Mouse (Mus musculus): ENCODE measurements around the gene Psmg4. TPM values are rescaled to one million over a fixed set of nuclear protein-coding genes. Genes with fewer than 3 reads are reported as not detected.
A peak's percentile ranks its signal among the peaks of the same experiment; 100 is the strongest.

Gene Psmg4
- total and polyA plus RNA-seq, 2 experiments = 44.0 to 60.9 TPM

GRCm38 (mm10) chr13:34192414-34193191 lies 29.8 kb downstream of the Psmg4 start:
- no peak for DNase-seq (ENCODE audit: extremely low read depth, low read depth, low spot score)
- H3K79me2 ChIP-seq (ENCODE audit: control insufficient read depth, insufficient read depth, low read length) = no peaks in the 10 kb centered on the region
- 77% methylated on average over 8 of the region's 8 CpGs for WGBS
- H3K36me3 ChIP-seq (ENCODE audit: control insufficient read depth, insufficient read depth, low read length) = peaks cover 58% of the 10 kb centered on the region
- H3K4me3 ChIP-seq (ENCODE audit: insufficient read depth, low read depth, low read length) = no peak overlapping the region
- no peaks in the 10 kb centered on the region for H3K4me1 ChIP-seq (ENCODE audit: control insufficient read depth, insufficient read depth, low read length)
- H3K9ac ChIP-seq (ENCODE audit: low read depth, low read length) = no peak overlapping the region
- no peaks in the 10 kb centered on the region for H3K27me3 ChIP-seq (ENCODE audit: control insufficient read depth, insufficient read depth, low read length)
- TF ChIP-seq POLR2A (IDR thresholded peaks at IDR 0.05; ENCODE audit: extremely low read depth, insufficient read depth, low read length) (no peak), CTCF (IDR thresholded peaks at IDR 0.05; ENCODE audit: low read depth, low read length) (peak; percentile 27; the same call in 1 of the 2 replicates)
- H3K27ac ChIP-seq (replicated peaks; ENCODE audit: insufficient read depth, low read depth, low read length) = no peak overlapping the region

- TF ChIP-seq POLR2A (IDR thresholded peaks at IDR 0.05; ENCODE audit: extremely low read depth, insufficient read depth, low read length) = no peak
- no peak for TF ChIP-seq CTCF (IDR thresholded peaks at IDR 0.05; ENCODE audit: low read depth, low read length)
Observed at GRCm38 (mm10) chr13:34193384-34193783, 30.6 kb downstream of the Psmg4 start.

GRCm38 (mm10) chr13:34195676-34196075 lies 32.9 kb downstream of the Psmg4 start:
- TF ChIP-seq POLR2A (IDR thresholded peaks at IDR 0.05; ENCODE audit: extremely low read depth, insufficient read depth, low read length) (no peak), CTCF (IDR thresholded peaks at IDR 0.05; ENCODE audit: low read depth, low read length) (no peak)
- Histone ChIP-seq H3K27ac (replicated peaks; ENCODE audit: insufficient read depth, low read depth, low read length) (no peak overlapping the region), H3K79me2 (ENCODE audit: control insufficient read depth, insufficient read depth, low read length) (no peaks in the 10 kb centered on the region), H3K9ac (ENCODE audit: low read depth, low read length) (no peak overlapping the region), H3K4me1 (ENCODE audit: control insufficient read depth, insufficient read depth, low read length) (no peaks in the 10 kb centered on the region), H3K27me3 (ENCODE audit: control insufficient read depth, insufficient read depth, low read length) (no peaks in the 10 kb centered on the region), H3K4me3 (ENCODE audit: insufficient read depth, low read depth, low read length) (no peak overlapping the region), H3K36me3 (ENCODE audit: control insufficient read depth, insufficient read depth, low read length) (peaks cover 51% of the 10 kb centered on the region)
- no peak for DNase-seq (ENCODE audit: extremely low read depth, low read depth, low spot score)
- 60% methylated on average over 1 of the region's 1 CpGs for whole genome bisulfite sequencing

More at GRCm38 (mm10) chr13:34193384-34193783, 30.6 kb downstream of the Psmg4 start:
- 78% methylated on average over 8 of the region's 8 CpGs for WGBS
- H3K9ac ChIP-seq (ENCODE audit: low read depth, low read length) = no peak overlapping the region
- no peaks in the 10 kb centered on the region for H3K4me1 ChIP-seq (ENCODE audit: control insufficient read depth, insufficient read depth, low read length)
- H3K27ac ChIP-seq (replicated peaks; ENCODE audit: insufficient read depth, low read depth, low read length) = no peak overlapping the region
- no peaks in the 10 kb centered on the region for H3K27me3 ChIP-seq (ENCODE audit: control insufficient read depth, insufficient read depth, low read length)
- H3K79me2 ChIP-seq (ENCODE audit: control insufficient read depth, insufficient read depth, low read length) = no peaks in the 10 kb centered on the region
- no peak for DNase-seq (ENCODE audit: extremely low read depth, low read depth, low spot score)
- H3K4me3 ChIP-seq (ENCODE audit: insufficient read depth, low read depth, low read length) = no peak overlapping the region
- peaks cover 52% of the 10 kb centered on the region for H3K36me3 ChIP-seq (ENCODE audit: control insufficient read depth, insufficient read depth, low read length)

- Histone ChIP-seq H3K27me3 (ENCODE audit: control insufficient read depth, insufficient read depth, low read length) (no peaks in the 10 kb centered on the region), H3K27ac (replicated peaks; ENCODE audit: insufficient read depth, low read depth, low read length) (0 out of 2 replicates have a peak overlapping the region, but pooled peaks have one; percentile 12), H3K36me3 (ENCODE audit: control insufficient read depth, insufficient read depth, low read length) (peaks cover 21% of the 10 kb centered on the region; the same call in 1 of the 2 replicates), H3K9ac (ENCODE audit: low read depth, low read length) (no peak overlapping the region), H3K4me1 (ENCODE audit: control insufficient read depth, insufficient read depth, low read length) (peaks cover 6% of the 10 kb centered on the region), H3K79me2 (ENCODE audit: control insufficient read depth, insufficient read depth, low read length) (0 out of 2 replicates have a peak, but pooled peaks cover 2% of the 10 kb centered on the region), H3K4me3 (ENCODE audit: insufficient read depth, low read depth, low read length) (no peak overlapping the region)
- WGBS = 47% methylated on average over 3 of the region's 3 CpGs
- no peak for TF ChIP-seq POLR2A (IDR thresholded peaks at IDR 0.05; ENCODE audit: extremely low read depth, insufficient read depth, low read length)
- peak; percentile 78 for DNase-seq (ENCODE audit: extremely low read depth, low read depth, low spot score)
Observed at GRCm38 (mm10) chr13:34205216-34205615, 42.5 kb downstream of the Psmg4 start.

- peak; percentile 64 for DNase-seq (ENCODE audit: extremely low read depth, low read depth, low spot score)
- Histone ChIP-seq H3K27me3 (ENCODE audit: control insufficient read depth, insufficient read depth, low read length) (no peaks in the 10 kb centered on the region), H3K9ac (ENCODE audit: low read depth, low read length) (no peak overlapping the region), H3K4me3 (ENCODE audit: insufficient read depth, low read depth, low read length) (no peak overlapping the region), H3K79me2 (ENCODE audit: control insufficient read depth, insufficient read depth, low read length) (0 out of 2 replicates have a peak, but pooled peaks cover 2% of the 10 kb centered on the region), H3K36me3 (ENCODE audit: control insufficient read depth, insufficient read depth, low read length) (peaks cover 10% of the 10 kb centered on the region; the same call in 1 of the 2 replicates), H3K27ac (replicated peaks; ENCODE audit: insufficient read depth, low read depth, low read length) (no peak overlapping the region), H3K4me1 (ENCODE audit: control insufficient read depth, insufficient read depth, low read length) (peaks cover 9% of the 10 kb centered on the region)
- TF ChIP-seq CTCF (IDR thresholded peaks at IDR 0.05; ENCODE audit: low read depth, low read length) (no peak), POLR2A (IDR thresholded peaks at IDR 0.05; ENCODE audit: extremely low read depth, insufficient read depth, low read length) (no peak)
- 26% methylated on average over 6 of the region's 6 CpGs for WGBS
Observed at GRCm38 (mm10) chr13:34207714-34208470, 45.1 kb downstream of the Psmg4 start.
